Mouse (Mus musculus) 3134 (cell line): ENCODE results near the gene Arhgap32.
A peak's percentile ranks its signal among the peaks of the same experiment; 100 is the strongest.

ENCODE experiments used
- DNase-seq: peaks from one replicate; pipeline ENCODE4 v3.0.0-alpha.2; 2011; ENCODE audit warnings: low spot score; ENCODE audit not compliant: insufficient read length; ENCODE audit errors: extremely low read depth

The Arhgap32 gene

GRCm38 (mm10) chr9:32242921-32243617, 127.1 kb downstream of the Arhgap32 start:
- no peak for DNase-seq

- DNase-seq: no peak
Measured at GRCm38 (mm10) chr9:32245237-32245636, 129.3 kb downstream of the Arhgap32 start.

GRCm38 (mm10) chr9:32246123-32246716, 130.3 kb downstream of the Arhgap32 start:
- no peak for DNase-seq

GRCm38 (mm10) chr9:32250486-32250885, 134.6 kb downstream of the Arhgap32 start:
- no peak for DNase-seq

- DNase-seq: no peak
Measured at GRCm38 (mm10) chr9:32253721-32254120, 137.8 kb downstream of the Arhgap32 start.

GRCm38 (mm10) chr9:32257365-32257764, 141.4 kb downstream of the Arhgap32 start:
- no peak for DNase-seq

- no peak for DNase-seq
Measured at GRCm38 (mm10) chr9:32257882-32258281, 141.9 kb downstream of the Arhgap32 start.

GRCm38 (mm10) chr9:32271896-32272444, 156.0 kb downstream of the Arhgap32 start:
- no peak for DNase-seq

GRCm38 (mm10) chr9:32278052-32278451, 162.1 kb downstream of the Arhgap32 start:
- DNase-seq: no peak

- DNase-seq: no peak
Measured at GRCm38 (mm10) chr9:32279789-32280188, 163.9 kb downstream of the Arhgap32 start.

GRCm38 (mm10) chr9:32280456-32280855, 164.5 kb downstream of the Arhgap32 start:
- DNase-seq: no peak

- DNase-seq: no peak
Measured at GRCm38 (mm10) chr9:32283591-32283990, 167.7 kb downstream of the Arhgap32 start.

- no peak for DNase-seq
Measured at GRCm38 (mm10) chr9:32291618-32292017, 175.7 kb downstream of the Arhgap32 start.

GRCm38 (mm10) chr9:32292686-32293085, 176.8 kb downstream of the Arhgap32 start:
- DNase-seq: peak; percentile 36

- no peak for DNase-seq
Measured at GRCm38 (mm10) chr9:32295061-32295800, 179.3 kb downstream of the Arhgap32 start.

GRCm38 (mm10) chr9:32302501-32303150, 186.7 kb downstream of the Arhgap32 start:
- DNase-seq: no peak

- DNase-seq: no peak
Measured at GRCm38 (mm10) chr9:32311786-32312185, 195.8 kb downstream of the Arhgap32 start.

- no peak for DNase-seq
Measured at GRCm38 (mm10) chr9:32312208-32312607, 196.3 kb downstream of the Arhgap32 start.

- DNase-seq: no peak
Measured at GRCm38 (mm10) chr9:32314071-32314470, 198.1 kb downstream of the Arhgap32 start.

- no peak for DNase-seq
Measured at GRCm38 (mm10) chr9:32315999-32316398, 200.1 kb downstream of the Arhgap32 start.
